ENCODE assay signal across 20 mouse cellular contexts in the genomic region with DNA sequence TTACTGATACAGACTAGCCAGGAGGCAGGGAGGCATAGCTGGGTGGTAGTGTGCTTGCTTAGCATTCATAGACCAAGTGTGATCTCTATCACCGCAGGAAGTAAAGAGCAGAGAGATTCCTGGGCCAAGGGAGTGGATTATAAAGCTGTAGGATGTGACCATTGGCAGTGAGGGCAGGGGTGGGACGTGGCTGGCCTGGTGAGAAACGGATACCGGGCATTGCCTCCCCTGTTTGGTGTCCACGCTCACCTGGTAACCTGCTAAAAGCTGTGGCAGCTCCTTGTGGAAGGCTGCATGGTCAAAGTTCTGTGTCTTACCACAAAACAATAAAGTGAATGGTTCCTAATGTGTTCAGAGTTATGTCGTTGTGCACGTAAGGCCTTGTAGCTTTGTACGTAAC. TPM values are rescaled to one million over a fixed set of nuclear protein-coding genes. Genes with fewer than 3 reads are reported as not detected.
DNase-seq lines count a peak whose midpoint lies in the region; ATAC-seq and TF ChIP-seq lines count a peak whose summit lies in the region.
"Had no signal": no experiment of that assay in that cellular context is flagged by ENCODE, and none has a peak within 500 bp of the region (broad histone marks: within the 10 kb centered on the region; RNA-seq: fewer than 3 reads in every experiment).

No protein-coding gene starts in this region.

- no peaks in the 10 kb centered on the region for H3K4me1 ChIP-seq in MEL (ENCODE audit: control insufficient read depth in 1 of 2, insufficient read depth in 2 of 2, low read length in 2 of 2)
- no peaks in the 10 kb centered on the region for H3K4me1 ChIP-seq in midbrain, embryonic 16.5 days (ENCODE audit: control insufficient read depth, insufficient read depth, low read length)
- H3K4me1 ChIP-seq: embryonic facial prominence, embryonic 10.5 days; embryonic facial prominence, embryonic 12.5 days; forebrain, embryonic 13.5 days; forebrain, embryonic 15.5 days had no signal

- H3K4me3 ChIP-seq in MEL (ENCODE audit: control insufficient read depth in 1 of 2, insufficient read depth in 1 of 2, low read depth in 2 of 2, low read length in 2 of 2) = no peak overlapping the region
- no peak overlapping the region for H3K4me3 ChIP-seq in midbrain, embryonic 16.5 days (ENCODE audit: low read depth, low read length)
- H3K4me3 ChIP-seq: embryonic facial prominence, embryonic 10.5 days; embryonic facial prominence, embryonic 12.5 days; forebrain, embryonic 13.5 days; forebrain, embryonic 15.5 days had no signal

- no peaks in the 10 kb centered on the region for H3K9me3 ChIP-seq in MEL (replicated peaks; ENCODE audit: insufficient read depth, low read length)
- H3K9me3 ChIP-seq in midbrain, embryonic 16.5 days (replicated peaks; ENCODE audit: control insufficient read depth, low read length, poor library complexity, severe bottlenecking) = no peaks in the 10 kb centered on the region
- H3K9me3 ChIP-seq: embryonic facial prominence, embryonic 10.5 days; embryonic facial prominence, embryonic 12.5 days; forebrain, embryonic 13.5 days; forebrain, embryonic 15.5 days; G1E had no signal

- TF ChIP-seq EP300 in MEL (IDR thresholded peaks at IDR 0.05; ENCODE audit: low read depth in 1 of 2, low read length in 2 of 2) = no peak

- no peak overlapping the region for H3K9ac ChIP-seq in MEL (ENCODE audit: control insufficient read depth, low read depth, low read length, poor library complexity, severe bottlenecking)
- no peak overlapping the region for H3K9ac ChIP-seq in midbrain, embryonic 16.5 days (ENCODE audit: low read depth, low read length)
- H3K9ac ChIP-seq: embryonic facial prominence, embryonic 12.5 days; forebrain, embryonic 13.5 days; forebrain, embryonic 15.5 days; forebrain, postnatal 0 days had no signal

- H3K27ac ChIP-seq in MEL (ENCODE audit: control insufficient read depth, low read depth, low read length) = no peak overlapping the region
- no peak overlapping the region for H3K27ac ChIP-seq in midbrain, embryonic 16.5 days (ENCODE audit: low read length)
- H3K27ac ChIP-seq: embryonic facial prominence, embryonic 10.5 days; embryonic facial prominence, embryonic 12.5 days; forebrain, embryonic 13.5 days; forebrain, embryonic 15.5 days had no signal

- peaks cover 0 to 37% of the 10 kb centered on the region in 2 experiments; a peak in 2 of 4 replicates for H3K36me3 ChIP-seq in MEL (ENCODE audit: control insufficient read depth in 1 of 2, insufficient read depth in 2 of 2, low read length in 2 of 2)
- H3K36me3 ChIP-seq in midbrain, embryonic 16.5 days (ENCODE audit: control insufficient read depth, insufficient read depth, low read length) = peaks cover 44% of the 10 kb centered on the region

- TF ChIP-seq POLR2A in MEL (IDR thresholded peaks at IDR 0.05; ENCODE audit: control insufficient read depth in 1 of 2, insufficient read depth in 1 of 2, low read depth in 1 of 2, low read length in 2 of 2, poor library complexity in 1 of 2) = peak in 1 of 2 experiments; percentile 31; a peak in 2 of 4 replicates

- no peak overlapping the region for H3K4me2 ChIP-seq in midbrain, embryonic 16.5 days (ENCODE audit: low read length)
- H3K4me2 ChIP-seq: embryonic facial prominence, embryonic 12.5 days; forebrain, embryonic 13.5 days; forebrain, embryonic 15.5 days had no signal

- peaks cover 4% of the 10 kb centered on the region; the same call in 1 of the 2 replicates for H3K79me2 ChIP-seq in MEL (ENCODE audit: control insufficient read depth, insufficient read depth, low read length, poor library complexity)

- no peak for TF ChIP-seq CTCF in MEL (IDR thresholded peaks at IDR 0.05 in 2 of 3, conservative IDR thresholded peaks at IDR 0.05 in 1 of 3; ENCODE audit: control insufficient read depth in 1 of 3, insufficient read depth in 1 of 3, low read depth in 2 of 3, low read length in 3 of 3, poor library complexity in 1 of 3, severe bottlenecking in 1 of 3)

- ATAC-seq in midbrain, embryonic 16.5 days = no peak
- ATAC-seq: forebrain, embryonic 13.5 days; forebrain, embryonic 15.5 days; forebrain, postnatal 0 days had no signal

- 98% methylated on average over 8 of the region's 8 CpGs for WGBS in midbrain, embryonic 16.5 days

- peak; percentile 72 for DNase-seq in heart, adult 11 months
- DNase-seq in heart, adult 9 months (ENCODE audit: low spot score in 2 of 2) = no peak
- DNase-seq in MEL (ENCODE audit: low read depth, low spot score) (peak; percentile 40), adipocyte (ENCODE audit: low spot score) (no peak)
- DNase-seq: adrenal gland, adult 8-10 months; adrenal gland, postnatal 14 days; adrenal gland, postnatal 36 days; cerebellum, adult 11-12 months; cerebellum, adult 2 months; cerebellum, adult 9-10 months; cerebellum, postnatal 10 days; cerebellum, postnatal 25 days; forebrain, postnatal 0 days had no signal

- TF ChIP-seq RAD21 in MEL (IDR thresholded peaks at IDR 0.05; ENCODE audit: low read depth, low read length) = no peak

- no peaks in the 10 kb centered on the region for H3K27me3 ChIP-seq in MEL (ENCODE audit: control insufficient read depth in 1 of 2, insufficient read depth in 2 of 2, low read length in 2 of 2)
- no peaks in the 10 kb centered on the region for H3K27me3 ChIP-seq in midbrain, embryonic 16.5 days (ENCODE audit: control insufficient read depth, insufficient read depth, low read depth, low read length)
- H3K27me3 ChIP-seq: embryonic facial prominence, embryonic 12.5 days; forebrain, embryonic 13.5 days; forebrain, embryonic 15.5 days had no signal

TF ChIP-seq in MEL, 35 proteins besides CTCF, POLR2A, EP300 and RAD21:
- TF ChIP-seq POLR2AphosphoS2 (IDR thresholded peaks at IDR 0.05; ENCODE audit: low read length) = peak; percentile 53; the same call in 1 of the 2 replicates
- TF ChIP-seq TBP (IDR thresholded peaks at IDR 0.05; ENCODE audit: low read depth, low read length) = no peak
TF ChIP-seq in MEL: peak in this region for 1.

RNA-seq across cellular contexts. Expression of a gene that starts 9.5 kb away (rescaled TPM):
- total RNA-seq in MEL (2012; rRNA removed) = 276 and 294 TPM in 2 replicates
- 100 to 1,000 TPM; 213 to 753 TPM for polyA plus RNA-seq in MEL (2012; ENCODE audit: insufficient read depth in 1 of 2, insufficient read length in 2 of 2, low read depth in 1 of 2, low replicate concordance in 2 of 2, missing spikeins in 1 of 2)
- 64.4 and 65.7 TPM in 2 replicates for polyA plus RNA-seq in midbrain, embryonic 16.5 days (2015; fragmentation: Nextera tagmentation; extraction: Ambion mirVana)

RNA-seq across cellular contexts. Expression of a gene that starts 40.2 kb away (rescaled TPM):
- 299 and 357 TPM in 2 replicates for total RNA-seq in MEL (2012; rRNA removed)
- polyA plus RNA-seq in MEL (2012; ENCODE audit: insufficient read depth in 1 of 2, insufficient read length in 2 of 2, low read depth in 1 of 2, low replicate concordance in 2 of 2, missing spikeins in 1 of 2) = 100 to 1,000 TPM; 632 to 842 TPM
- 88.1 and 107 TPM in 2 replicates for polyA plus RNA-seq in midbrain, embryonic 16.5 days (2015; fragmentation: Nextera tagmentation; extraction: Ambion mirVana)

RNA-seq across cellular contexts. Expression of a gene that starts 40.5 kb away (rescaled TPM):
- 39.3 and 41.9 TPM in 2 replicates for total RNA-seq in MEL (2012; rRNA removed)
- polyA plus RNA-seq in MEL (2012; ENCODE audit: insufficient read depth in 1 of 2, insufficient read length in 2 of 2, low read depth in 1 of 2, low replicate concordance in 2 of 2, missing spikeins in 1 of 2) = 100 to 1,000 TPM in 1 of 2 experiments, 10 to 100 TPM in 1; 27.8 to 135 TPM
- 19.9 and 20.0 TPM in 2 replicates for polyA plus RNA-seq in midbrain, embryonic 16.5 days (2015; fragmentation: Nextera tagmentation; extraction: Ambion mirVana)

RNA-seq across cellular contexts. Expression of a gene that starts 46.5 kb away (rescaled TPM):
- total RNA-seq in MEL (2012; rRNA removed) = 1.2 and 1.4 TPM in 2 replicates
- polyA plus RNA-seq in MEL (2012; ENCODE audit: insufficient read depth in 1 of 2, insufficient read length in 2 of 2, low read depth in 1 of 2, low replicate concordance in 2 of 2, missing spikeins in 1 of 2) = 1 to 10 TPM in 1 of 2 experiments, not detected in 1; 2.3 TPM
- 0.15 and 0.17 TPM in 2 replicates for polyA plus RNA-seq in midbrain, embryonic 16.5 days (2015; fragmentation: Nextera tagmentation; extraction: Ambion mirVana)
- total RNA-seq: forebrain, postnatal 0 days; G1E had no signal
- polyA plus RNA-seq: cerebellum, adult 2 months; cortical plate, adult 2 months; embryonic facial prominence, embryonic 10.5 days; forebrain, embryonic 13.5 days; forebrain, embryonic 15.5 days; G1E had no signal

Comparison
In these comparisons a context has a peak if more than half of its experiments do, and no peak if none do; other contexts are left out.
1. DNase-seq: peak in heart, adult 11 months (single experiment) and MEL (single experiment); none in heart, adult 9 months (0 of 2) and adipocyte (single experiment).